Mouse (Mus musculus) CD8-positive naive resting alpha-beta T cell, adult 2 months (primary cell): ENCODE measurements around the gene Slc39a7.
"Not testable (repeated sequence)": the region's sequence is repeated elsewhere in the genome, so short reads cannot be mapped to it uniquely, and the experiment has no call there.

Experiments
- DNase-seq, 2 experiments: peaks; one replicate each; pipeline ENCODE4 v3.0.0; 2022; ENCODE audit warnings: low read depth in 2 of 2, low spot score in 2 of 2

Gene Slc39a7

GRCm38 (mm10) chr17:34000796-34001195 is 30.7 kb downstream of the Slc39a7 start:
- not testable (repeated sequence) for DNase-seq

- peak; percentile 96 to 98 for DNase-seq
These were observed 31.3 kb downstream of the Slc39a7 start, which contains the start of gene H2-K1 for GRCm38 (mm10) chr17:34000150-34000537. TSS of gene H2-K1 (minus strand) at chr17:34000347.

GRCm38 (mm10) chr17:33999341-34000149 is 31.9 kb downstream of the Slc39a7 start:
- DNase-seq: no peak

GRCm38 (mm10) chr17:33998697-33999096 is 32.8 kb downstream of the Slc39a7 start:
- DNase-seq: peak in 1 of 2 experiments; percentile 36

GRCm38 (mm10) chr17:33997025-33997424 is 34.5 kb downstream of the Slc39a7 start:
- not testable (repeated sequence) for DNase-seq

GRCm38 (mm10) chr17:33995651-33996050 is 35.8 kb downstream of the Slc39a7 start:
- peak in 1 of 2 experiments; percentile 44 for DNase-seq

GRCm38 (mm10) chr17:33994959-33995358 is 36.5 kb downstream of the Slc39a7 start:
- no peak for DNase-seq

- peak in 1 of 2 experiments; percentile 73 for DNase-seq
These were observed 39.5 kb downstream of the Slc39a7 start for GRCm38 (mm10) chr17:33991788-33992664.

- peak; percentile 66 to 68 for DNase-seq
These were observed 49.3 kb downstream of the Slc39a7 start for GRCm38 (mm10) chr17:33982136-33982535.

- peak; percentile 81 to 87 for DNase-seq
These were observed 50.1 kb downstream of the Slc39a7 start for GRCm38 (mm10) chr17:33981192-33981909.

GRCm38 (mm10) chr17:33980181-33981035 is 51.1 kb downstream of the Slc39a7 start:
- DNase-seq: no peak

- no peak for DNase-seq
These were observed 51.9 kb downstream of the Slc39a7 start for GRCm38 (mm10) chr17:33979512-33980050.

- peak; percentile 58 to 63 for DNase-seq
These were observed 52.9 kb downstream of the Slc39a7 start for GRCm38 (mm10) chr17:33978631-33979031.
